Mouse (Mus musculus) G1E (cell line): ENCODE data around the gene Slbp.

Experiments
- CTCF ChIP-seq: IDR thresholded peaks from 2 replicates; pipeline ENCODE4 v1.5.1; 2012; ENCODE audit warnings: low read depth, low read length, inconsistent platforms, mixed read lengths
- GATA2 ChIP-seq: IDR thresholded peaks from 2 replicates; pipeline ENCODE4 v1.6.1; 2012; ENCODE audit warnings: low read depth, low read length, inconsistent platforms, borderline replicate concordance
- TAL1 ChIP-seq: conservative IDR thresholded peaks from 2 replicates; pipeline ENCODE4 v1.6.1; 2012; ENCODE audit warnings: low read depth, low read length, inconsistent platforms, mixed read lengths

DNA sequence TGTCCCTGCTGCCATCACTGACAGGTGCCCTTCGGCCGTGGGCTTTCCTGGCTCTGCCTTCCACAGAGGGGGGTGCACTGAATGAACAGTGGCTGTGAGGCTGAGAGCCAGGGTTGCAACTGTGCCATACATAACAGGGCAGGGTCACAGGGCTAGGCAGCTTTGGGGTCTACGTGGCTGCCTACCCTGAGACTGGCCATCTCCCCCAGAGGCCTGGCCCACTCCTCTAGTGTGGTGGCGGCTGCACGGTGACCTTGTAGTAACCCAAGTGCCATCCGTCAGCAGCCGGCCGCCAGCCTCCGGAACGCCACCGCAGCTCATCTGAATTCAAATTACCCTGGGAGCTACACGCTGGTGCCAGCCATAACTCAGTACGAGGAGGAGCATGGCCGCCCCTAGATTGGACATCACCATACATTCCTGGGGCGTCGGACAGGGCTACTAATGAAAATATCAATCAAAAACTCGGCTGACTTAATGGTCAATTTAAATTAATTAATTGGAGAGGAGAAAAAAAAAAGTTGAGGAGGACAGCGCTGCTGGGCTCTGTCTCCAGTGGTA lies 64.8 kb downstream of the Slbp start:
- TF ChIP-seq CTCF, result no peak
- no peak for TF ChIP-seq GATA2
- TF ChIP-seq TAL1, result no peak
